Mouse (Mus musculus): ENCODE results near the gene Arhgap10. TPM values are rescaled to one million over a fixed set of nuclear protein-coding genes. Genes with fewer than 3 reads are reported as not detected.
A peak's percentile ranks its signal among the peaks of the same experiment; 100 is the strongest.

Gene Arhgap10
- total and polyA plus RNA-seq, 3 experiments: 22.5 to 58.2 (median 51.4) TPM

GRCm38 (mm10) chr8:77272136-77272535, 245.6 kb downstream of the Arhgap10 start:
- WGBS: 97% methylated on average over 6 of the region's 6 CpGs
- Histone ChIP-seq H3K79me2 (replicated peaks; ENCODE audit: control insufficient read depth, insufficient read depth, low read length) (peaks cover 2% of the 10 kb centered on the region; the same call in 1 of the 2 replicates), H3K27ac (no peak overlapping the region), H3K9ac (ENCODE audit: low read depth, low read length) (no peak overlapping the region), H3K27me3 (ENCODE audit: control insufficient read depth, insufficient read depth, low read length) (no peaks in the 10 kb centered on the region), H3K36me3 (ENCODE audit: control insufficient read depth, insufficient read depth, low read length) (peaks cover 2% of the 10 kb centered on the region; the same call in 1 of the 2 replicates), H3K4me3 (no peak overlapping the region), H3K4me1 (ENCODE audit: control insufficient read depth, insufficient read depth, low read length) (peaks cover 12% of the 10 kb centered on the region)
- TF ChIP-seq EP300 (IDR thresholded peaks at IDR 0.05; ENCODE audit: insufficient read depth, low read depth, low read length) (no peak), CTCF (IDR thresholded peaks at IDR 0.05) (no peak), POLR2A (IDR thresholded peaks at IDR 0.05; ENCODE audit: insufficient read depth, low read depth, low read length) (no peak)
- DNase-seq: no peak
- intact Hi-C loops (cut with DNase I): no loop called here

GRCm38 (mm10) chr8:77267941-77268405, 249.8 kb downstream of the Arhgap10 start:
- 58% methylated on average over 1 of the region's 1 CpGs for WGBS

GRCm38 (mm10) chr8:77262216-77263009, 255.3 kb downstream of the Arhgap10 start:
- Histone ChIP-seq H3K36me3 (ENCODE audit: control insufficient read depth, insufficient read depth, low read length) (no peaks in the 10 kb centered on the region), H3K79me2 (replicated peaks; ENCODE audit: control insufficient read depth, insufficient read depth, low read length) (peaks cover 2% of the 10 kb centered on the region; the same call in 1 of the 2 replicates), H3K27ac (no peak overlapping the region), H3K4me1 (ENCODE audit: control insufficient read depth, insufficient read depth, low read length) (peaks cover 3% of the 10 kb centered on the region), H3K9ac (ENCODE audit: low read depth, low read length) (no peak overlapping the region), H3K27me3 (ENCODE audit: control insufficient read depth, insufficient read depth, low read length) (no peaks in the 10 kb centered on the region), H3K4me3 (no peak overlapping the region)
- WGBS: 81% methylated on average over 12 of the region's 12 CpGs
- intact Hi-C loops (cut with DNase I): no loop called here
- DNase-seq: no peak
- no peak for TF ChIP-seq EP300 (IDR thresholded peaks at IDR 0.05; ENCODE audit: insufficient read depth, low read depth, low read length)
- TF ChIP-seq CTCF (IDR thresholded peaks at IDR 0.05): no peak
- no peak for TF ChIP-seq POLR2A (IDR thresholded peaks at IDR 0.05; ENCODE audit: insufficient read depth, low read depth, low read length)

More at GRCm38 (mm10) chr8:77267941-77268405, 249.8 kb downstream of the Arhgap10 start:
- Histone ChIP-seq H3K4me3 (no peak overlapping the region), H3K4me1 (ENCODE audit: control insufficient read depth, insufficient read depth, low read length) (peaks cover 8% of the 10 kb centered on the region), H3K27ac (peak overlapping the region; percentile 73), H3K27me3 (ENCODE audit: control insufficient read depth, insufficient read depth, low read length) (no peaks in the 10 kb centered on the region), H3K9ac (ENCODE audit: low read depth, low read length) (no peak overlapping the region), H3K79me2 (replicated peaks; ENCODE audit: control insufficient read depth, insufficient read depth, low read length) (peaks cover 2% of the 10 kb centered on the region; the same call in 1 of the 2 replicates), H3K36me3 (ENCODE audit: control insufficient read depth, insufficient read depth, low read length) (no peaks in the 10 kb centered on the region)
- TF ChIP-seq EP300 (IDR thresholded peaks at IDR 0.05; ENCODE audit: insufficient read depth, low read depth, low read length) (no peak), POLR2A (IDR thresholded peaks at IDR 0.05; ENCODE audit: insufficient read depth, low read depth, low read length) (no peak), CTCF (IDR thresholded peaks at IDR 0.05) (no peak)
- intact Hi-C loops (cut with DNase I): no loop called here
- DNase-seq: no peak

GRCm38 (mm10) chr8:77261215-77261614, 256.5 kb downstream of the Arhgap10 start:
- no peak for DNase-seq
- WGBS: 93% methylated on average over 6 of the region's 6 CpGs
- Histone ChIP-seq H3K4me1 (ENCODE audit: control insufficient read depth, insufficient read depth, low read length) (no peaks in the 10 kb centered on the region), H3K36me3 (ENCODE audit: control insufficient read depth, insufficient read depth, low read length) (no peaks in the 10 kb centered on the region), H3K4me3 (no peak overlapping the region), H3K9ac (ENCODE audit: low read depth, low read length) (no peak overlapping the region), H3K79me2 (replicated peaks; ENCODE audit: control insufficient read depth, insufficient read depth, low read length) (peaks cover 2% of the 10 kb centered on the region; the same call in 1 of the 2 replicates), H3K27me3 (ENCODE audit: control insufficient read depth, insufficient read depth, low read length) (no peaks in the 10 kb centered on the region), H3K27ac (no peak overlapping the region)
- TF ChIP-seq EP300 (IDR thresholded peaks at IDR 0.05; ENCODE audit: insufficient read depth, low read depth, low read length) (no peak), POLR2A (IDR thresholded peaks at IDR 0.05; ENCODE audit: insufficient read depth, low read depth, low read length) (no peak), CTCF (IDR thresholded peaks at IDR 0.05) (no peak)
- intact Hi-C loops (cut with DNase I): no loop called here

- Histone ChIP-seq H3K36me3 (ENCODE audit: control insufficient read depth, insufficient read depth, low read length) (peaks cover 5% of the 10 kb centered on the region; the same call in 1 of the 2 replicates), H3K27ac (no peak overlapping the region), H3K4me3 (no peak overlapping the region), H3K9ac (ENCODE audit: low read depth, low read length) (no peak overlapping the region), H3K27me3 (ENCODE audit: control insufficient read depth, insufficient read depth, low read length) (no peaks in the 10 kb centered on the region), H3K79me2 (replicated peaks; ENCODE audit: control insufficient read depth, insufficient read depth, low read length) (peaks cover 2% of the 10 kb centered on the region; the same call in 1 of the 2 replicates), H3K4me1 (ENCODE audit: control insufficient read depth, insufficient read depth, low read length) (peaks cover 5% of the 10 kb centered on the region; the same call in 1 of the 2 replicates)
- intact Hi-C loops (cut with DNase I): no loop called here
- 87% methylated on average over 12 of the region's 12 CpGs for WGBS
- TF ChIP-seq CTCF (IDR thresholded peaks at IDR 0.05) (no peak), EP300 (IDR thresholded peaks at IDR 0.05; ENCODE audit: insufficient read depth, low read depth, low read length) (no peak), POLR2A (IDR thresholded peaks at IDR 0.05; ENCODE audit: insufficient read depth, low read depth, low read length) (no peak)
- DNase-seq: no peak
Observed at GRCm38 (mm10) chr8:77257085-77257451, 260.7 kb downstream of the Arhgap10 start.
